9 mouse cellular contexts compared by ENCODE assay signal in genomic region chr2:72035616-72036015, GRCm38 (mm10). TPM values are rescaled to one million over a fixed set of nuclear protein-coding genes. Genes with fewer than 3 reads are reported as not detected.
DNase-seq lines count a peak whose midpoint lies in the region.
"Had no signal": no experiment of that assay in that cellular context is flagged by ENCODE, and none has a peak within 500 bp of the region (broad histone marks: within the 10 kb centered on the region; RNA-seq: fewer than 3 reads in every experiment).

No protein-coding gene starts in this region.

- DNase-seq in layer of hippocampus, adult 11-12 months (ENCODE audit: low spot score): peak; percentile 45
- no peak for DNase-seq in layer of hippocampus, adult 8-10 months (ENCODE audit: low spot score in 2 of 2)
- DNase-seq in A20 (ENCODE audit: low read depth, low spot score) (peak; percentile 49), NIH3T3 (ENCODE audit: low read depth) (peak; percentile 52)
- DNase-seq in cerebellum, adult 9-10 months: peak; percentile 85
- peak; percentile 11 for DNase-seq in large intestine, adult 2 months (ENCODE audit: low read depth, low spot score)
- peak; percentile 20 to 26 for DNase-seq in urinary bladder, postnatal 36 days (ENCODE audit: low spot score in 2 of 2)
- DNase-seq in layer of hippocampus, postnatal 14 days (ENCODE audit: low spot score in 2 of 2): no peak
- DNase-seq: liver, embryonic 13.5 days had no signal

- 57% methylated on average over 8 of the region's 8 CpGs for WGBS in large intestine, adult 2 months

RNA-seq across cellular contexts. Expression of gene Rapgef4, which starts 54.6 kb away (rescaled TPM):
- total RNA-seq in layer of hippocampus, adult 8-10 months (2022): 100 to 1,000 TPM; 363 to 430 (median 401) TPM
- polyA plus RNA-seq in large intestine, adult 2 months (2012; rRNA removed): 1.3 and 2.5 TPM in 2 replicates
- total RNA-seq in layer of hippocampus, postnatal 14 days (2021): 100 to 1,000 TPM; 208 to 217 TPM

Comparison
In these comparisons a context has a peak if more than half of its experiments do, and no peak if none do; other contexts are left out.
1. DNase-seq: peak in layer of hippocampus, adult 11-12 months (single experiment), A20 (single experiment), NIH3T3 (single experiment), cerebellum, adult 9-10 months (single experiment), large intestine, adult 2 months (single experiment) and urinary bladder, postnatal 36 days (2 of 2); none in layer of hippocampus, adult 8-10 months (0 of 2) and layer of hippocampus, postnatal 14 days (0 of 2).